Mouse (Mus musculus): ENCODE measurements around the gene Lingo1. TPM values are rescaled to one million over a fixed set of nuclear protein-coding genes. Genes with fewer than 3 reads are reported as not detected.

The Lingo1 gene
- total and polyA plus RNA-seq, 2 experiments: under 0.01 to 0.27 TPM

DNA sequence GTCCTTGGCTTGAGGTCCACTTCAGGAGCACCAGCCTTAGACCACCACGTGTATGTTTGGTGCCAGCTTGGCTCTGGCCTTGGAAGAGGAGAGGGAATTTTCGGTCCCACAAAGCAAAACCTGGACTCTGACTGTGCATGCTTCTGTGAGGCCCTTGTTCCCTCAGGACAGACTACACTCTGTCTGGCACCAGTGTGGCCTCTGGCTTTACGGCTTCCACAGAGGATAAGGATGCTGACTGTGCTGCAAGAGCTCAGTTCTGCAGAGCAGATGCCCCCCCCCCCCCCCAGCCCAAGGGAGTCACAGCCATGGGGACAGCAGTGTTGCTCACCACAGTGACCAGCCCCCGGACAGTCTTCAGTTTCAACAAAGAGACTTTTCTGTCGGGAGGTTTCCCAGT is 206.5 kb downstream of the Lingo1 start:
- H3K27me3 ChIP-seq (ENCODE audit: control insufficient read depth, insufficient read depth, low read length): no peaks in the 10 kb centered on the region
- DNase-seq (ENCODE audit: extremely low read depth, low read depth, low spot score): no peak
- no peak overlapping the region for H3K9ac ChIP-seq (ENCODE audit: low read depth, low read length)
- no peaks in the 10 kb centered on the region for H3K79me2 ChIP-seq (ENCODE audit: control insufficient read depth, insufficient read depth, low read length)
- 71% methylated on average over 5 of the region's 5 CpGs for WGBS
- no peak overlapping the region for H3K27ac ChIP-seq (replicated peaks; ENCODE audit: insufficient read depth, low read depth, low read length)
- no peak overlapping the region for H3K4me3 ChIP-seq (ENCODE audit: insufficient read depth, low read depth, low read length)
- TF ChIP-seq CTCF (IDR thresholded peaks at IDR 0.05; ENCODE audit: low read depth, low read length): no peak
- no peak for TF ChIP-seq POLR2A (IDR thresholded peaks at IDR 0.05; ENCODE audit: extremely low read depth, insufficient read depth, low read length)
- H3K4me1 ChIP-seq (ENCODE audit: control insufficient read depth, insufficient read depth, low read length): no peaks in the 10 kb centered on the region
- H3K36me3 ChIP-seq (ENCODE audit: control insufficient read depth, insufficient read depth, low read length): no peaks in the 10 kb centered on the region

DNA sequence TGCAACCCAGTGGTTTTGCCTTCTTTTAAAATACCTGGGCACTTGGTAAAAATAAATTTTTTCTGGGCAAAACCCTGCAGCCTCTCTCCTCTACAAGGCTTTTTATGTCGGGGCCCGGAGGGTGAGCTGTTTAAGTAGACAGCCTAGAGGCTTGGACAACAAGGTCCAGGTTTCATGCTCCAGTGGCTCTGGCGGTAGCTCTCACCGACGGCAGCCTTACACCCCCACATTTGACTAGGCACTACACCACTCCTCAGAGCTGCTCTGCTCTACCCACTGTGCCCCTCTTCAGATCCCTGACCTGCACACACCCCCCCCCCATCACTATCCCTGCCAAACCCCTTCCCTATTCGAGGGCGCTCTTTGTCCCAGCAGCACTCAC is 212.2 kb downstream of the Lingo1 start:
- 80% methylated on average over 7 of the region's 7 CpGs for WGBS
- H3K4me1 ChIP-seq (ENCODE audit: control insufficient read depth, insufficient read depth, low read length): no peaks in the 10 kb centered on the region
- DNase-seq (ENCODE audit: extremely low read depth, low read depth, low spot score): no peak
- TF ChIP-seq POLR2A (IDR thresholded peaks at IDR 0.05; ENCODE audit: extremely low read depth, insufficient read depth, low read length) (no peak), CTCF (IDR thresholded peaks at IDR 0.05; ENCODE audit: low read depth, low read length) (no peak)
- no peaks in the 10 kb centered on the region for H3K36me3 ChIP-seq (ENCODE audit: control insufficient read depth, insufficient read depth, low read length)
- no peak overlapping the region for H3K4me3 ChIP-seq (ENCODE audit: insufficient read depth, low read depth, low read length)
- H3K9ac ChIP-seq (ENCODE audit: low read depth, low read length): no peak overlapping the region
- H3K27ac ChIP-seq (replicated peaks; ENCODE audit: insufficient read depth, low read depth, low read length): no peak overlapping the region
- no peaks in the 10 kb centered on the region for H3K79me2 ChIP-seq (ENCODE audit: control insufficient read depth, insufficient read depth, low read length)
- H3K27me3 ChIP-seq (ENCODE audit: control insufficient read depth, insufficient read depth, low read length): no peaks in the 10 kb centered on the region

DNA sequence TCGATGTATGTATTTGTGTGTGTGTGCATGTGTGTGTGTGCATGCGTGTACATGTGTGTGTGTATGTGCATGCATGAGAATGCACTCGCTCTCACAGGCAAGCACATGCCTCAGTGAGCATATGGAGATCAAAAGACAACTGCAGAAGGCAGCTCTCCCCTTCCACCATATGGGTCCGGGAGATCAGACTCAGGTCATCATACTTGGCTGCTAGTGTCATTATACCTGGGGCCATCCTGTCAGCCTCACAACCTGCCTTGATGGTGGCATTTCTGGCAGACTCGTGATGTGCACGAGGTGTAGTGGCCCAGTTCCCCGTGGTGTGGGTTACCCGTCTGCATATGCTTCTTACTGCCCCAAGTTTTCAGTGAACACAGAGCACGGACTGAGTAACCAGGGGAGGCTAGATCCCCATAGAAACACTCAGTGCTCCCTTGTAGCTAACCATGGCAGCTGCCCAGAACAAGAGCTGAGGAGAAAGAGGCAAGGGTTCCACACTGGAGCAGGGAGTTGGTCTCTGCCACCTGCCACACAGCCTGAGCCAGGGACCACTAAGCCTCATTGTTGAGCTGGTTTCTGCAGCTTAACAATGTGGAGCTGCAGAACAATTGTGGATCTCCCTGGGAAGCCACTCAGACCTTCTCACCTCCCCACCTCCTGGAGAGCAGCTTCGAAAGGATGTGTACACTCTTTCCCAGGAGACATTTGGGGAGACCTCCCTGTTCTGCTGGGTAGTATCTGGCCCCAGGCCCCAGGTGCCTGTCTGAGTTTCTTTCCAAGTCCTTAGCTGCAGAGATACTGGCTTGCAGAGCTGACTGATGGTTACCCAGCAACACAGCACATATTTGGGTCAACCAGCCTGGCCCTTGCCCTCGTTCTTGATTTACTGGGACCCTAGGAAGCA is 212.9 kb downstream of the Lingo1 start:
- 71% methylated on average over 11 of the region's 11 CpGs for WGBS
- Histone ChIP-seq H3K27me3 (ENCODE audit: control insufficient read depth, insufficient read depth, low read length) (no peaks in the 10 kb centered on the region), H3K27ac (replicated peaks; ENCODE audit: insufficient read depth, low read depth, low read length) (no peak overlapping the region), H3K4me3 (ENCODE audit: insufficient read depth, low read depth, low read length) (no peak overlapping the region), H3K9ac (ENCODE audit: low read depth, low read length) (no peak overlapping the region), H3K4me1 (ENCODE audit: control insufficient read depth, insufficient read depth, low read length) (no peaks in the 10 kb centered on the region), H3K36me3 (ENCODE audit: control insufficient read depth, insufficient read depth, low read length) (no peaks in the 10 kb centered on the region), H3K79me2 (ENCODE audit: control insufficient read depth, insufficient read depth, low read length) (no peaks in the 10 kb centered on the region)
- TF ChIP-seq CTCF (IDR thresholded peaks at IDR 0.05; ENCODE audit: low read depth, low read length): no peak
- no peak for TF ChIP-seq POLR2A (IDR thresholded peaks at IDR 0.05; ENCODE audit: extremely low read depth, insufficient read depth, low read length)
- DNase-seq (ENCODE audit: extremely low read depth, low read depth, low spot score): no peak

DNA sequence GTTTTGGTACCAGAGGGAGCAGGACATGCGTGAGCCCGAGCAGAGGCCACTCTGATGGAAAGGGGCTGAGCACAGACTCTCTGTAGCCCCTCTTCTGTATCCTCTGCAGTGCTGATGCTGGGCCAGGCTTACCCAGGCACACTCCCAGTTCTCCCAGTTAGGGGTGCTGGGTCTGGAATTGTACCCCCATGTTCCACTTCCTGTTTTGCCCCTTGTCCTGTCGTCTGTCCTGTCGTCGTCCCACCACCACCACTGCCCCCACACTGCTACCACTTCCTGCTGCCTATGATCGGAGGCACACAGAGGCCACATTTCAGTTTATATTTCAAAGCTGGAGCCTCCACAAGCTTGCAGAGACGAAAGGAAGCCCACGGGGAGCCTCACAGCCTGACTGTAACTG is 213.6 kb downstream of the Lingo1 start:
- Histone ChIP-seq H3K79me2 (ENCODE audit: control insufficient read depth, insufficient read depth, low read length) (no peaks in the 10 kb centered on the region), H3K4me3 (ENCODE audit: insufficient read depth, low read depth, low read length) (no peak overlapping the region), H3K36me3 (ENCODE audit: control insufficient read depth, insufficient read depth, low read length) (no peaks in the 10 kb centered on the region), H3K27me3 (ENCODE audit: control insufficient read depth, insufficient read depth, low read length) (no peaks in the 10 kb centered on the region), H3K4me1 (ENCODE audit: control insufficient read depth, insufficient read depth, low read length) (no peaks in the 10 kb centered on the region), H3K9ac (ENCODE audit: low read depth, low read length) (no peak overlapping the region), H3K27ac (replicated peaks; ENCODE audit: insufficient read depth, low read depth, low read length) (no peak overlapping the region)
- WGBS: 67% methylated on average over 8 of the region's 8 CpGs
- no peak for TF ChIP-seq POLR2A (IDR thresholded peaks at IDR 0.05; ENCODE audit: extremely low read depth, insufficient read depth, low read length)
- TF ChIP-seq CTCF (IDR thresholded peaks at IDR 0.05; ENCODE audit: low read depth, low read length): no peak
- no peak for DNase-seq (ENCODE audit: extremely low read depth, low read depth, low spot score)

DNA sequence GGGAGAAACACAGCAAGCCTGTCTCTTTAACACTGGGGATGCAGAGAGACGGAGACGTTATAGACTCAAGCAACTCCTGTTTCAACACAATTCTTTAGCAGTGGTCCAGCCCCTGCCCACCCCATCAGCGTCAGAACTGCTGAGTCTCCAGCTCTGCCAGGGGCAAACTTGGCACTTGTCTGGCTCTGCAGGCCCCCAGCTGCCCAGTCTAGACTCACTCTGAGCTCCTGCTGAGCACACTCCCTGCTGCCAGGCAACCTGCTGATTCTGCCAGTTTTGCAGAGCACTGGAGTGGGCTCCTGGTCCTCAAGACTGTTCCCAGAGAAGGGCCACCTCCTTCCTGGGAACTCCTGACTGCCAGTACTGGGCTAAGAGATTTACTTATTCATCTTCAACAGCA is 214.6 kb downstream of the Lingo1 start:
- Histone ChIP-seq H3K9ac (ENCODE audit: low read depth, low read length) (no peak overlapping the region), H3K79me2 (ENCODE audit: control insufficient read depth, insufficient read depth, low read length) (no peaks in the 10 kb centered on the region), H3K36me3 (ENCODE audit: control insufficient read depth, insufficient read depth, low read length) (no peaks in the 10 kb centered on the region), H3K4me3 (ENCODE audit: insufficient read depth, low read depth, low read length) (no peak overlapping the region), H3K4me1 (ENCODE audit: control insufficient read depth, insufficient read depth, low read length) (no peaks in the 10 kb centered on the region), H3K27me3 (ENCODE audit: control insufficient read depth, insufficient read depth, low read length) (no peaks in the 10 kb centered on the region), H3K27ac (replicated peaks; ENCODE audit: insufficient read depth, low read depth, low read length) (no peak overlapping the region)
- no peak for DNase-seq (ENCODE audit: extremely low read depth, low read depth, low spot score)
- 64% methylated on average over 3 of the region's 3 CpGs for WGBS
- TF ChIP-seq CTCF (IDR thresholded peaks at IDR 0.05; ENCODE audit: low read depth, low read length) (no peak), POLR2A (IDR thresholded peaks at IDR 0.05; ENCODE audit: extremely low read depth, insufficient read depth, low read length) (no peak)

DNA sequence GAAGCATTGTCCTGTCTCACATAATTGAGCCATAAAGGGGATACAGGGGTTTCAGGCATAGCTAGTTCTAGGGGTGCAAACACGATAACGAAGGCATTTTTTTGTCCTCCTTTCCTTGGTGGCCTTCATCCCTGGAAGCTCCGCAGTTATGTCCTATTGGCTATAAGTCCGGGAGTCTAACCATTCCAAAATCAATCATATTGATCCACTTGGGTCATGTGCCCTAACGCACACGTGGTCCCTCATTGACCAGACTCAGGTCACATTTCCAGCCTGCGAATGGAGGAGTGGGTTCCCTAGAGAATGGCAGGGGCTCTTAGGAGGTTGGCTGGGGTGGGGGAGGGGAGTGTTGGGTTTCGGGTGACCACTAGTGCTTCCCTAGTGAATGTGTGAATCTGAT is 215.3 kb downstream of the Lingo1 start:
- no peak overlapping the region for H3K27ac ChIP-seq (replicated peaks; ENCODE audit: insufficient read depth, low read depth, low read length)
- H3K79me2 ChIP-seq (ENCODE audit: control insufficient read depth, insufficient read depth, low read length): no peaks in the 10 kb centered on the region
- TF ChIP-seq CTCF (IDR thresholded peaks at IDR 0.05; ENCODE audit: low read depth, low read length) (no peak), POLR2A (IDR thresholded peaks at IDR 0.05; ENCODE audit: extremely low read depth, insufficient read depth, low read length) (no peak)
- H3K27me3 ChIP-seq (ENCODE audit: control insufficient read depth, insufficient read depth, low read length): no peaks in the 10 kb centered on the region
- H3K9ac ChIP-seq (ENCODE audit: low read depth, low read length): no peak overlapping the region
- H3K4me3 ChIP-seq (ENCODE audit: insufficient read depth, low read depth, low read length): no peak overlapping the region
- no peaks in the 10 kb centered on the region for H3K36me3 ChIP-seq (ENCODE audit: control insufficient read depth, insufficient read depth, low read length)
- 32% methylated on average over 8 of the region's 8 CpGs for WGBS
- DNase-seq (ENCODE audit: extremely low read depth, low read depth, low spot score): peak; percentile 70
- H3K4me1 ChIP-seq (ENCODE audit: control insufficient read depth, insufficient read depth, low read length): no peaks in the 10 kb centered on the region

Measured in liver, adult 2 months (tissue).